Mouse (Mus musculus) kidney, postnatal 10 days (tissue): ENCODE measurements at regions not wholly inside any gene's neighbourhood (a gene's known extent, or its start where the extent isn't known, plus 50 kb on each side); places are given as distances from the start of the nearest gene placed in this dataset.

Experiments used
- DNase-seq: peaks from one replicate; pipeline ENCODE4 v3.0.0; 2021; ENCODE audit warnings: mixed read lengths

GRCm38 (mm10) chr5:112110306-112110969 is 141.9 kb downstream of the Cryba4 start:
- DNase-seq: no peak

- DNase-seq: no peak
Measured at GRCm38 (mm10) chr5:112120766-112121165, 131.6 kb downstream of the Cryba4 start.

GRCm38 (mm10) chr5:112121554-112121953 is 130.8 kb downstream of the Cryba4 start:
- no peak for DNase-seq

GRCm38 (mm10) chr5:112122581-112122980 is 129.7 kb downstream of the Cryba4 start:
- no peak for DNase-seq

GRCm38 (mm10) chr5:112127171-112127570 is 125.1 kb downstream of the Cryba4 start:
- DNase-seq: no peak

GRCm38 (mm10) chr5:112132746-112133145 is 119.6 kb downstream of the Cryba4 start:
- DNase-seq: no peak

GRCm38 (mm10) chr5:112133688-112134573 is 118.4 kb downstream of the Cryba4 start:
- no peak for DNase-seq

- no peak for DNase-seq
Measured at GRCm38 (mm10) chr5:112136646-112137045, 115.7 kb downstream of the Cryba4 start.

GRCm38 (mm10) chr5:112138246-112138645 is 114.1 kb downstream of the Cryba4 start:
- DNase-seq: no peak

- DNase-seq: no peak
Measured at GRCm38 (mm10) chr5:112142731-112143130, 109.6 kb downstream of the Cryba4 start.

- DNase-seq: no peak
Measured at GRCm38 (mm10) chr5:112143993-112144621, 108.2 kb downstream of the Cryba4 start.

GRCm38 (mm10) chr5:112153675-112154085 is 98.6 kb downstream of the Cryba4 start:
- DNase-seq: peak; percentile 89

GRCm38 (mm10) chr5:112154650-112155049 is 97.7 kb downstream of the Cryba4 start:
- DNase-seq: no peak

GRCm38 (mm10) chr5:112155051-112155450 is 97.3 kb downstream of the Cryba4 start:
- DNase-seq: no peak

GRCm38 (mm10) chr5:112156005-112156404 is 96.3 kb downstream of the Cryba4 start:
- no peak for DNase-seq

GRCm38 (mm10) chr5:112166410-112167175 is 85.7 kb downstream of the Cryba4 start:
- DNase-seq: no peak

- no peak for DNase-seq
Measured at GRCm38 (mm10) chr5:112167790-112168189, 84.5 kb downstream of the Cryba4 start.

- no peak for DNase-seq
Measured at GRCm38 (mm10) chr5:112171325-112171724, 81.0 kb downstream of the Cryba4 start.

- DNase-seq: peak; percentile 59
Measured at GRCm38 (mm10) chr5:112179213-112180057, 72.9 kb downstream of the Cryba4 start.

- peak; percentile 50 for DNase-seq
Measured at GRCm38 (mm10) chr5:112182775-112183174, 69.5 kb downstream of the Cryba4 start.

- DNase-seq: no peak
Measured at GRCm38 (mm10) chr5:112195667-112196066, 56.7 kb downstream of the Cryba4 start.
